Mouse (Mus musculus): ENCODE measurements around the gene Timm22. TPM values are rescaled to one million over a fixed set of nuclear protein-coding genes. Genes with fewer than 3 reads are reported as not detected.

Gene Timm22
- total RNA-seq, 2 experiments from 2014 or later, result 42.6 to 44.1 TPM

GRCm38 (mm10) chr11:76419179-76419578, 12.4 kb downstream of the Timm22 start:
- intact Hi-C loops (cut with DNase I), result loop anchor here (10.0 kb wide), 1 partner anchor 76 kb away; no protein-coding TSS in a partner anchor
- no peak for DNase-seq (ENCODE audit: extremely low spot score in 1 of 2, low spot score in 2 of 2)

GRCm38 (mm10) chr11:76420896-76421295, 14.1 kb downstream of the Timm22 start:
- intact Hi-C loops (cut with DNase I), result no loop called here
- no peak for DNase-seq (ENCODE audit: extremely low spot score in 1 of 2, low spot score in 2 of 2)

DNA sequence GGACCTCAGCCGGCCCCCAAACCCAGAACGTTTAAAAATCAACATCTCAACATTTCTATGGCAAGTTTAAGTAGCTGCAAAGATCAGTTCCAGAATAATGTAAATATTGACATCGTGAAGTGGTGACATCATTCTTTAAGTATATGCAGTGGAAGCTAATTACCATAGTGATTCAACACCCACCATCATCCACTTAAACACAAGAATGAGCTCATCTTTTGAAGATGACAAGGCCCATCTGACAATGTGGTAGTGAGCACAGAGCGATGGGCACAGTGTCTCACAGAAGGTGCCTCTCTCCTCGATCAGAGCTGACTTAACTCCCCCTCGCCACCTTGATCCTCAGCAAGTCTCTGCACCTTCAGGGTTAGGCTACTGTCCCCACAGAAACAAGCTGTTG, 19.0 kb downstream of the Timm22 start:
- DNase-seq (ENCODE audit: extremely low spot score in 1 of 2, low spot score in 2 of 2), result no peak

DNA sequence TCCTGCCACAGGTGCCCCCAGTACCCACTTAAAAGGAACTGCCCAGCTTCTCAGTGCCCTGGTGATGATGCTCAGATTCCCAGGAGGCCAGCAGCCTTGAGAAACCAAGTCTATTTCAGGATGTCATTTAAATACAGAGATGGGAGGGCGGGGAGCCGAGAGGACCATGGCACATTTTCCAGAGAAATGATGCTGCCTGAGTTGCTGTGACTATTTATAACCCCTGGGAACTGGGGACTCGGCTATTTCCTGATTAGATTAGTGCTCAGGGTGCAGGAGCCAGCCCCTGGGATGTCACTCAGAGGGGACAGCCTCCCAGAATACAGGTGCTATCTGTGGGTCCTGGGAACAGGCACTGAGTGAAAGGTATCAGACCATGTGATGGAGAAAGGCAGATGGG, 21.0 kb downstream of the Timm22 start:
- DNase-seq (ENCODE audit: extremely low spot score in 1 of 2, low spot score in 2 of 2), result peak in 1 of 2 experiments; percentile 55
- intact Hi-C loops (cut with DNase I), result no loop called here

More for the DNA sequence above, 19.0 kb downstream of the Timm22 start:
- intact Hi-C loops (cut with DNase I), result no loop called here

DNA sequence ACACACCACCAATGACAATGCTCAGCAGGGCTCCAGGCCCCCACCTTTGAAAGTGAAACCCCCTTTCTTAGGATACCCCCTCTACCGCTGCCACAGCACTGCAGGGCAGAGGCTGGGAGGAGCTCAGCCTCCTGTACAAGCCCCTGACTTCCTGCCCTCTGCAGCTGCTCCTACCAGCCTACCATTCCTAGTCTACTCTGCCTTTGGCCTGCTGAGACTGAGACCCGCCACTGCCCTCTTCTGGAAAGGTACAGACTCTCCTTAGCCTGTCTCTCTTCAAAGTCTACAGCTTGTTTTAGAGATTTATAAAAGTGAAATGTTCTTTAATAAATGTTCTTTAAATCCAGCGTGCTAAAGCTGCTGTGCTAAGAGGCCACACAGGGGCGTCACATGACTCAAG, 22.3 kb downstream of the Timm22 start:
- DNase-seq (ENCODE audit: extremely low spot score in 1 of 2, low spot score in 2 of 2), result peak in 1 of 2 experiments; percentile 55
- intact Hi-C loops (cut with DNase I), result no loop called here

- intact Hi-C loops (cut with DNase I), result no loop called here
- DNase-seq (ENCODE audit: extremely low spot score in 1 of 2, low spot score in 2 of 2), result no peak
Observed at GRCm38 (mm10) chr11:76429556-76429955, 22.8 kb downstream of the Timm22 start.

GRCm38 (mm10) chr11:76429966-76430631, 23.3 kb downstream of the Timm22 start:
- DNase-seq (ENCODE audit: extremely low spot score in 1 of 2, low spot score in 2 of 2), result no peak
- intact Hi-C loops (cut with DNase I), result no loop called here

- DNase-seq (ENCODE audit: extremely low spot score in 1 of 2, low spot score in 2 of 2), result no peak
- intact Hi-C loops (cut with DNase I), result no loop called here
Observed at GRCm38 (mm10) chr11:76436009-76436408, 29.3 kb downstream of the Timm22 start.

- intact Hi-C loops (cut with DNase I), result no loop called here
- peak in 1 of 2 experiments; percentile 85 for DNase-seq (ENCODE audit: extremely low spot score in 1 of 2, low spot score in 2 of 2)
Observed at GRCm38 (mm10) chr11:76436864-76437437, 30.2 kb downstream of the Timm22 start.

GRCm38 (mm10) chr11:76439666-76440065, 32.9 kb downstream of the Timm22 start:
- intact Hi-C loops (cut with DNase I), result no loop called here

GRCm38 (mm10) chr11:76445459-76445858, 38.7 kb downstream of the Timm22 start:
- intact Hi-C loops (cut with DNase I), result no loop called here
- no peak for DNase-seq (ENCODE audit: extremely low spot score in 1 of 2, low spot score in 2 of 2)

More at GRCm38 (mm10) chr11:76439666-76440065, 32.9 kb downstream of the Timm22 start:
- DNase-seq (ENCODE audit: extremely low spot score in 1 of 2, low spot score in 2 of 2), result peak in 1 of 2 experiments; percentile 65

DNA sequence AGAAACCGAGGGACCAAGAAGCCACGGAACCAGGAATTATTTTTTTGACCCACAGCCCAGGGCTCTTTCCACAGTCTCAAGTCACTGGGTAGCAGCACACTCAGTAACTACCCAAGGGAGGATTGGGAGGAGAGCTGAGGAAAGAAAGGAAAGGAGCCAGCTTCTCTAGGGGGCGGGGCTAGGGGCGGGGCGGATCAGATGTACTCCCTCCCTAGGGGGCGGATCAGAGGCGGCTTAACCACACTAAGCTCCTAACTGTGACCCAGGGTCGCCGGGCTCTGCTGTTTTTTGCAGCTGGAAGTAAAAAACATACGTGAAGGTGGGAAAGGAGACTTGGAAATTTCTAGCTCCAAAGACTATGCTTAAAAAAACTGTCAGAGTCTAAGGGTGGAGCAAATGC, 39.5 kb downstream of the Timm22 start:
- DNase-seq (ENCODE audit: extremely low spot score in 1 of 2, low spot score in 2 of 2), result peak in 1 of 2 experiments; percentile 55
- intact Hi-C loops (cut with DNase I), result no loop called here

- peak; percentile 73 to 75 for DNase-seq (ENCODE audit: extremely low spot score in 1 of 2, low spot score in 2 of 2)
- intact Hi-C loops (cut with DNase I), result loop anchor here (10.0 kb wide), 1 partner anchor 125 kb away; no protein-coding TSS in a partner anchor
Observed at GRCm38 (mm10) chr11:76449520-76450201, 42.9 kb downstream of the Timm22 start.

DNA sequence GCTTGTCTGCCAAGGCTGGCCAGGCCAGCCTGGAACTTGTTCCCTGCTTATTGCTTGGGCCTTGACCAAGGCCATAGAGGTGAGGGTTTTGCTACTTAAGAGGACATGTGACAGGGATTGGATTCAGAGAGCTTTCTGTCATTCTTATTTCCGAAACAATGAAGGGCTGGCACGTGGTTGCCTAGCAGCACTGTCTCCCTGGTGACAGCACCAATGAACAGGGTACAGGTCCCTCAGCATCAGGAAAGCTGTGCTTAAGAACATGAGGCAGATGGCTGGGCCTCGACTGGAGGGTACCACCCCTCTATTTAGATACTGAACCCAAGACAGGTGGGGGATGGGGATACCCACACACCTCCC, 43.4 kb downstream of the Timm22 start:
- DNase-seq (ENCODE audit: extremely low spot score in 1 of 2, low spot score in 2 of 2), result peak in 1 of 2 experiments; percentile 47
- intact Hi-C loops (cut with DNase I), result loop anchor here (10.0 kb wide), 1 partner anchor 125 kb away; no protein-coding TSS in a partner anchor

DNA sequence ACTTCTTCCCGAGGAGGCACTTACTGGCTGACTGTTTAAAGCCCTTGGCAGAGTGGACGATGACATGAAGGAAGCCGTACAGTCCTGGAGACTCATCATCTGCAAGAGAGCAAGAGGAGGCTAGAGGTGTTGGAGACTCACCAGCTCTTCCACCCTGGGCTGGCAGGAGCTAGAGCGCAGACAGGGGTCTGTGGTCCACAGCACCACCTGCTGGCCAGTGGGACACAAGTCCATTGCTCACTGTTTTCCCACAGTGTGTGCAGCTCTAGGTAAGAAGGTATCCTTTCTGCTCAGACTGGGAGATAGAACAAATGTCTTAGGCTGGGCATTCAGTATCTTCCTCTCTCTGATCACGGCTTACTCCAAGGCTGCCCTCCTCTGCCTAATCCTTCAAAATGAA, 47.7 kb downstream of the Timm22 start:
- DNase-seq (ENCODE audit: extremely low spot score in 1 of 2, low spot score in 2 of 2), result peak; percentile 51 to 86
- intact Hi-C loops (cut with DNase I), result loop anchor here (2.0 to 10.0 kb wide), 2 partner anchors 38 to 120 kb away; no protein-coding TSS in a partner anchor

- intact Hi-C loops (cut with DNase I), result loop anchor here (5.0 to 10.0 kb wide), 3 partner anchors 41 to 191 kb away; no protein-coding TSS in a partner anchor
- DNase-seq (ENCODE audit: extremely low spot score in 1 of 2, low spot score in 2 of 2), result peak; percentile 72 to 88
Observed at GRCm38 (mm10) chr11:76456233-76456632, 49.5 kb downstream of the Timm22 start.

GRCm38 (mm10) chr11:76456897-76457296, 50.1 kb downstream of the Timm22 start:
- DNase-seq (ENCODE audit: extremely low spot score in 1 of 2, low spot score in 2 of 2), result no peak
- intact Hi-C loops (cut with DNase I), result loop anchor here (5.0 to 10.0 kb wide), 3 partner anchors 40 to 190 kb away; no protein-coding TSS in a partner anchor

DNA sequence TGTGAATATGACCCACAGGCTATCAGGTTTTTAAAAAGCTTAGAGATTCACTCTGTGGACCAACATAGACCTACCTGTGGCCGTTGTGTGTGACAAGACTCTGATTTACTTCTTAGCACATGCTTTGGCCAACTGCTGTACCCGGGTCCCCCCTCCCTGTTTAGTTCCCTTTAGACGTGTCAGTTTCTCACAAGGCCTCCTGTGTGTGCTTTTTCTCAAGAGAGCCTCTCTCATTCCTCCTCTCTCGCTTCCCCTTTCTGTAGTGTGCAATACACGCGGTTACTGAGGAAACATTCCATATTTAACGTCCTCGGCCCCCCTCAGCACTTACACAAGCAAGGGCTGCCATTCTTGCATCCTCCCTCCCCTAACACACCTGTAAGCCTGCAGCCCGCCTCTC, 52.0 kb downstream of the Timm22 start:
- intact Hi-C loops (cut with DNase I), result loop anchor here (5.0 to 10.0 kb wide), 3 partner anchors 39 to 189 kb away; no protein-coding TSS in a partner anchor
- no peak for DNase-seq (ENCODE audit: extremely low spot score in 1 of 2, low spot score in 2 of 2)

DNA sequence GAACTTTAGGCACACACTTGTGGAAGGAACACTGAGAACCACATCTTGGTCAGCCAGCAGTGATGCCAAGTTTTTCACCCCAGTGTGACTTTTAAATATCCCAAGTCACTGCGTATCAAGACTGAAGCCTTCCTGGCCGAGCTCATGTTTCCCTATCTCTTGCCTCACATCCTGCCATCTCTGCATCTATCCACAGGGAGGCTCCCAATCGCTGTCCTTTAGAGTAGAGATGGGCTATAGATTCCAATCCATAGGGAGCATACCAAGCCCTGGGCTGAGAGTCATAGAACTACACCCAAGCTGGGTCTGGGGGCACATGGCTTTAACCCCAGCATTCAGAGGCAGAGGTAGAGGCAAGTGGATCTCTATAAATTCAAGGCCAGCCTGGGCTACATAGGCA, 52.7 kb downstream of the Timm22 start:
- DNase-seq (ENCODE audit: extremely low spot score in 1 of 2, low spot score in 2 of 2), result no peak
- intact Hi-C loops (cut with DNase I), result loop anchor here (5.0 to 10.0 kb wide), 3 partner anchors 38 to 188 kb away; no protein-coding TSS in a partner anchor
